ENCODE assay signal across 26 mouse cellular contexts in genomic region chr3:31394533-31394932, GRCm38 (mm10).
DNase-seq lines count a peak whose midpoint lies in the region; ATAC-seq and TF ChIP-seq lines count a peak whose summit lies in the region.
"Had no signal": no experiment of that assay in that cellular context is flagged by ENCODE, and none has a peak within 500 bp of the region (broad histone marks: within the 10 kb centered on the region; RNA-seq: fewer than 3 reads in every experiment).

No protein-coding gene starts in this region.

- H3K79me2 ChIP-seq in heart, adult 2 months (replicated peaks; ENCODE audit: control insufficient read depth, insufficient read depth, low read length): no peaks in the 10 kb centered on the region

- no peak for TF ChIP-seq POLR2A in heart, adult 2 months (IDR thresholded peaks at IDR 0.05; ENCODE audit: insufficient read depth, low read depth, low read length)

- H3K36me3 ChIP-seq in heart, adult 2 months (ENCODE audit: control insufficient read depth, insufficient read depth, low read length): no peaks in the 10 kb centered on the region
- no peaks in the 10 kb centered on the region for H3K36me3 ChIP-seq in heart, embryonic 12.5 days
- H3K36me3 ChIP-seq: embryonic facial prominence, embryonic 13.5 days; hindbrain, embryonic 13.5 days; kidney, embryonic 15.5 days; limb, embryonic 10.5 days; neural tube, embryonic 15.5 days had no signal

- TF ChIP-seq EP300 in heart, adult 2 months (IDR thresholded peaks at IDR 0.05; ENCODE audit: insufficient read depth, low read depth, low read length): no peak

- 46% methylated on average over 4 of the region's 4 CpGs for WGBS in heart, adult 2 months
- WGBS in heart, embryonic 12.5 days: 75% methylated on average over 4 of the region's 4 CpGs

- H3K4me3 ChIP-seq in heart, adult 2 months: no peak overlapping the region
- no peak overlapping the region for H3K4me3 ChIP-seq in heart, embryonic 12.5 days
- H3K4me3 ChIP-seq in gastrocnemius, adult 2 months: no peak overlapping the region
- H3K4me3 ChIP-seq: embryonic facial prominence, embryonic 13.5 days; hindbrain, embryonic 13.5 days; kidney, embryonic 15.5 days; limb, embryonic 10.5 days; neural tube, embryonic 15.5 days had no signal

- H3K9me3 ChIP-seq in heart, embryonic 12.5 days (replicated peaks): no peaks in the 10 kb centered on the region
- H3K9me3 ChIP-seq: embryonic facial prominence, embryonic 13.5 days; hindbrain, embryonic 13.5 days; kidney, embryonic 15.5 days; limb, embryonic 10.5 days; neural tube, embryonic 15.5 days had no signal

- H3K27me3 ChIP-seq in heart, adult 2 months (ENCODE audit: control insufficient read depth, insufficient read depth, low read length): no peaks in the 10 kb centered on the region
- H3K27me3 ChIP-seq in heart, embryonic 12.5 days (replicated peaks): no peaks in the 10 kb centered on the region
- H3K27me3 ChIP-seq: embryonic facial prominence, embryonic 13.5 days; hindbrain, embryonic 13.5 days; kidney, embryonic 15.5 days; neural tube, embryonic 15.5 days had no signal

- H3K4me2 ChIP-seq in heart, embryonic 12.5 days: no peak overlapping the region
- H3K4me2 ChIP-seq: embryonic facial prominence, embryonic 13.5 days; hindbrain, embryonic 13.5 days; kidney, embryonic 15.5 days; liver, embryonic 11.5 days; midbrain, embryonic 11.5 days; neural tube, embryonic 15.5 days had no signal

- DNase-seq in heart, adult 2 months: peak; percentile 11 to 16
- DNase-seq in NIH3T3 (ENCODE audit: low read depth): peak; percentile 26
- peak; percentile 54 for DNase-seq in gastrocnemius, adult 2 months
- DNase-seq in heart, postnatal 4 days: peak; percentile 6
- no peak for DNase-seq in layer of hippocampus, adult 11-12 months (ENCODE audit: low spot score)
- no peak for DNase-seq in neural tube, embryonic 10.5 days (ENCODE audit: extremely low spot score, low spot score)
- DNase-seq: adrenal gland, adult 8-10 months; cerebellum, adult 18-20 months; cerebellum, postnatal 25 days; kidney, adult 11 months; liver, postnatal 0 days; right cerebral cortex, adult 18-20 months; thymus, adult 18-20 months; thymus, postnatal 36 days had no signal

- no peak for ATAC-seq in heart, embryonic 12.5 days (ENCODE audit: insufficient number of reproducible peaks, low FRiP score)
- ATAC-seq: activated CD4-positive, CD25-positive, alpha-beta regulatory T cell, adult 4 months; CD4-positive, CD25-positive, alpha-beta regulatory T cell, adult 4 months; forebrain, embryonic 14.5 days; lung, postnatal 0 days had no signal

- intact Hi-C loops in heart, adult 2 months (cut with DNase I): no loop called here
- intact Hi-C loops in gastrocnemius, adult 2 months (cut with DNase I): no loop called here

- no peak overlapping the region for H3K27ac ChIP-seq in heart, adult 2 months
- H3K27ac ChIP-seq in heart, embryonic 12.5 days (ENCODE audit: poor library complexity, severe bottlenecking): no peak overlapping the region
- no peak overlapping the region for H3K27ac ChIP-seq in gastrocnemius, adult 2 months
- H3K27ac ChIP-seq: embryonic facial prominence, embryonic 13.5 days; hindbrain, embryonic 13.5 days; kidney, embryonic 15.5 days; limb, embryonic 10.5 days; neural tube, embryonic 15.5 days had no signal

- no peak for TF ChIP-seq CTCF in heart, adult 2 months (IDR thresholded peaks at IDR 0.05)
- no peak for TF ChIP-seq CTCF in gastrocnemius, adult 2 months (IDR thresholded peaks at IDR 0.05)

- no peaks in the 10 kb centered on the region for H3K4me1 ChIP-seq in heart, adult 2 months (ENCODE audit: control insufficient read depth, insufficient read depth, low read length)
- H3K4me1 ChIP-seq in heart, embryonic 12.5 days (replicated peaks): no peaks in the 10 kb centered on the region
- H3K4me1 ChIP-seq: embryonic facial prominence, embryonic 13.5 days; hindbrain, embryonic 13.5 days; kidney, embryonic 15.5 days; limb, embryonic 10.5 days; neural tube, embryonic 15.5 days had no signal

- no peak overlapping the region for H3K9ac ChIP-seq in heart, adult 2 months (ENCODE audit: low read depth, low read length)
- no peak overlapping the region for H3K9ac ChIP-seq in heart, embryonic 12.5 days
- H3K9ac ChIP-seq: embryonic facial prominence, embryonic 13.5 days; hindbrain, embryonic 13.5 days; kidney, embryonic 15.5 days; liver, postnatal 0 days; neural tube, embryonic 15.5 days had no signal

Comparison
In these comparisons a context has a peak if more than half of its experiments do, and no peak if none do; other contexts are left out.
1. DNase-seq: peak in heart, adult 2 months (2 of 2), NIH3T3 (single experiment), gastrocnemius, adult 2 months (single experiment) and heart, postnatal 4 days (single experiment); none in layer of hippocampus, adult 11-12 months (single experiment) and neural tube, embryonic 10.5 days (single experiment).